Mouse (Mus musculus): ENCODE measurements around the gene Mrpl14. TPM values are rescaled to one million over a fixed set of nuclear protein-coding genes. Genes with fewer than 3 reads are reported as not detected.
A peak's percentile ranks its signal among the peaks of the same experiment; 100 is the strongest.

Mrpl14 gene
- 10 to 100 TPM; 93.5 to 96.0 TPM for total RNA-seq (2021)
- long read RNA-seq, experiment 1, transcript Mrpl14-201 (3 exons, 645 nt), result major isoform, 156 of 199 reads
- long read RNA-seq, experiment 1, transcript Mrpl14-203 (4 exons, 531 nt), result minor isoform, 8 of 199 reads
- long read RNA-seq, experiment 1, transcript Mrpl14-202 (2 exons, 510 nt), result minor isoform, 13 of 199 reads
- long read RNA-seq, experiment 1, partial matches to known transcripts, result 0 of 199 reads
- long read RNA-seq, experiment 1, other reads (novel, unspliced or antisense), result 22 of 199 reads
- long read RNA-seq, experiment 2, transcript Mrpl14-202 (2 exons, 510 nt), result minor isoform, 8 of 138 reads
- long read RNA-seq, experiment 2, transcript Mrpl14-201 (3 exons, 645 nt), result major isoform, 115 of 138 reads
- long read RNA-seq, experiment 2, partial matches to known transcripts, result 5 of 138 reads
- long read RNA-seq, experiment 2, other reads (novel, unspliced or antisense), result 8 of 138 reads

DNA sequence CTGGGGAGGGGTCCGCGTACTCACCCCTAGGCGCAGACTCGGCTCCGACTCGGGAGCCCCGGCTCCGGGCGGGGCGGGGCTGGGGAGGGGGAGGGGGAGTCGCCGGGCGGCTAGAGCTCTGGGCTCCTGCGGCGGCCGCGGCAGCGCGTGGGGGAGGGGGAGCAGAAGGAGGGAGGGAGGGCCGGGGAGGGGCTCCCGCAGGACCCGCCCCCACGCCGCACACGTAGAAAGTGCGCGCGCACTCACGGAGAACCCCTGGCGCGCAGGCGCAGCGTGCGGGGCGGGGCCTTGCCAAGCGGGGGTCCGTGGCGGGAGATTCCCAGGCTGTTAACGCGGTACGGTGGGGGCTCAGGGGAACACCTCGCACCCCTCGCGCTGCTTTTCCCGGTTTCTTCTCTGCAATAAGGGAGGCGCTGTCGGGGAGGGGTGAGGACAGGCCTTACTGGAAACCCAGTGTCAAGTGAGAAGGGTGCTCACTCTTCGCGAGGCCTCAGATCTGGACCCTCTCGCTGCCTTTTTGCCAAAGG is at the start of gene Mrpl14:
Gene Mrpl14 (plus strand): TSS at position 230 of the 527 bp plus-strand sequence.
- peak; percentile 91 for DNase-seq

DNA sequence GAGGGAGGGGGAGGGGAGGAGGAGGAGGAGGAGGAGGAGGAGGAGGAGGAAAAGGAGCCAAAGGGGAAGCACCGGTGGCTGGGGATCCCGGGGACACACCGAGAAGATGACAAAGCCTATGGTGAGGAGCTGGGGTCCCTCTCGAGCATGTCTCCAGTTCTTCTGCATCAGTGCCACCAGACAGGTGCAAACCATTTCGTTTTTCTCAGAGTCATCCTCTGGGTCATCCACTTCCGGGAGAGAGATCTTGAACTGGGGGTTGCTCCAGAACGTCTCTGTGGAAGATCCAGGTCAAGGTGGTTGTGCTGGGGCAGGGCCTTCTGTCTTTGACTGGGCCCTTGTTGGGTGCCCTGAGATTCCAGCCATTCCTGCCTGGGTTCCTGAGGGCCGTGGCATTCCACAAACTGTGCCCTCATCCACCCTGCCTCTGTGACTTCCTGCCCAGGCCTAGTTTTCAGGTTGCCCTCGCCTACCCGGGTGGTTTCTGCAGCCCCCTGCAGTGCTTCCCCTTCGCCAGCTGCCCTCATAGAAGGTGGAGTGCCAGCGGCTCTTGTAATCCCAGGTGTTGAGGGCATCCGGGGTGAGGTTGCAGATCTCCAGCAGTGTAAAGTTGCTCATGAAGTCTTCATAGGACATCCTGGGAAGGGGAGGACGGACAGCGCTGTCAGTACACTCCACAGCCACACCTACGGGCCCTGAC is 47.4 kb upstream of the Mrpl14 start:
- no peak for DNase-seq

- DNase-seq, result no peak
These were observed 44.1 kb upstream of the Mrpl14 start for GRCm38 (mm10) chr17:45641981-45642380.

- DNase-seq, result peak; percentile 35
These were observed 43.4 kb upstream of the Mrpl14 start for GRCm38 (mm10) chr17:45642701-45643100.

DNA sequence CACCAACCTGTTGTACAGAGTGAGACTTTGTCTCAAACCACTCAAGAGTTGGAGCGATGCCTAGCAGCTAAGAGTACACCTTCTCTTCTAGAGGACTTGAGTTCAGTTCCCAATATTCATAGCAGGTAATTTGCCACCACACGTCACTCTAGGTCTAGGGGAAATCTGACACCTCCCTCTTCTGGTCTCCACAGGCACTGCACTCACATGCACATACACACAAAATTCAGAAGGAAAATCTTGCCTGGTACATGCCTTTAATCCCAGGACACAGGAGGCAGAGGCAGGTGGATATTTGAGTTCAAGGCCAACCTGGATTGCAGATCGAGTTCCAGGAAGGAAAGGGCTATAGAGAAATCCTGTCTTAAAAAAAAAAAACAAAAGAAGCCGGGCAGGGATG is 41.9 kb upstream of the Mrpl14 start:
- DNase-seq, result no peak

DNA sequence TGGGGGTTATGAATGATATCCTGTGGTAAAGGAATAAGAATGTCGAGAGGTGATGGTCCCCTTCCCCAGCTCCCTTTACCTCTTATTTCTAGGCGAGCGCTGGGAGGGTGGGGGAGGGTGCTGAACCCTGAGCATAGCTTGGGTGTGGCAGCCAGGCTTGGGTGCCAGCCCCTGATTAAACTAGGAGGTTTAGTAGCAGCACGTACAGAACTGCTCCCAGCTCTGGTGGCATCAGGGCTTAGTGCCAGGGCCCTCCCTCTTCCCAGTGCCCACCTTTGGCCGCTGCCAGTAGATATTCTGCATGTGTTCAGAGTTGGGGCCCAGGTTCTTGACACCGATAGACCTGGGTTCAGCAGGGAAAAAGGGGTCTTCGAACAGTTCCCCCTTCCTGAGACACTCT is 32.9 kb upstream of the Mrpl14 start:
- DNase-seq, result no peak

DNA sequence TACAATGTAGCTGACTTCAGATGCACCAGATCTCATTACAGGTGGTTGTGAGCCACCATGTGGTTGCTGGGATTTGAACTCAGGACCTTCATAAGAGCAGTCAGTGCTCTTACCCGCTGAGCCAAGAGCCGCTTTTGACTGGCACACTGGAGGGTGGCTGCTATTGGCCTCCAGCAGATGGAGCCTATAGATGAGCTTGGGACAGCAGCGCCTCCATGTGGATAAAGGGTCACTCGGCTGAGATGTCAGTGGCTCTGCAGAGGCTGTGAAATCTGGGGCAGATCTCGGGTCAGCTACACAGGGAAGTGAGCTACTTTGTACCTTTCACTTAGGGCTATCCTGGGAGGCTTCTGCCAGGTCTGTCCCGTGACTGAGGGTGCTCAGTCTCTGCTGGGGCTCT is 30.3 kb upstream of the Mrpl14 start:
- DNase-seq, result no peak

GRCm38 (mm10) chr17:45659225-45659624 is 26.9 kb upstream of the Mrpl14 start, which contains the start of gene Capn11:
Capn11 (minus strand) TSS chr17:45659325.
- no peak for DNase-seq

DNA sequence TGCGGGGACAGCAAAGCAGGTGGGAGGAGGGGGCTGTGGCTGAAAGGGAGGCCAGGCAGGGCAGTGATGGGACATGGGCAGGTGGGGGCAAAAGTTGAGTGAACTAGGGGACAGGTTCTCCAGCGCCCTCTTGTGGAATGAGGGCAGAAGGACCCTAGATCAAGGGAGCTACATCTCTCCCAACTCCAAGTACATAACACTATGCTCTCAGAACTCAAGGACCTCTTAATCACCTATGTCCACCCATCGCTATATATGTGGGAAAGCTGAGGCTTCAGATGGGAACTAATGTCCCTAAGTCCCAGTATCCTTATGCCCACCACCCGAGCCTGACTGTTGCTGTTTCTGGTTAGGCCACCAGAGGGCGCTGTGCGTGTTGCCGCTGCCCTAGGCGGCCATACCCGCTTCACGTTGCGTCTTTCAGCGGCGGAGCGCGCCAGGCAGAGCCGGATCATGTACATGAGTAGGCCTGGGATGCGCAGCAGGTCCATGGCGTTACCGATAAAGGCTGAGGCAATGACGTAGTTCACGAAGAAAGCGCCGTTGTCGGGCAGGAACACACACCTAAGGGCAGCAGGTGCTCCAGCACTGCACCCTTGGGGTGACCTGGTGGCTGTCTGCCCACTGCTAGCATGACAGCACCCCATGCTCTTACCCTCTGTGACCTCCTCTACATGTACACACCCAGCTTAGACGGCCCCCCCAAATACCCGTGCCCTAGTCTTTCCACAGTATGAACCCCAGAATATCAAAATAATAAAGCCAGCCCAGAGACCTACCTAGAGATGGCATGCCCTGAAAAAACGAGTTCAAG is 22.8 kb upstream of the Mrpl14 start:
- no peak for DNase-seq

GRCm38 (mm10) chr17:45664608-45665007 is 21.5 kb upstream of the Mrpl14 start:
- no peak for DNase-seq

DNA sequence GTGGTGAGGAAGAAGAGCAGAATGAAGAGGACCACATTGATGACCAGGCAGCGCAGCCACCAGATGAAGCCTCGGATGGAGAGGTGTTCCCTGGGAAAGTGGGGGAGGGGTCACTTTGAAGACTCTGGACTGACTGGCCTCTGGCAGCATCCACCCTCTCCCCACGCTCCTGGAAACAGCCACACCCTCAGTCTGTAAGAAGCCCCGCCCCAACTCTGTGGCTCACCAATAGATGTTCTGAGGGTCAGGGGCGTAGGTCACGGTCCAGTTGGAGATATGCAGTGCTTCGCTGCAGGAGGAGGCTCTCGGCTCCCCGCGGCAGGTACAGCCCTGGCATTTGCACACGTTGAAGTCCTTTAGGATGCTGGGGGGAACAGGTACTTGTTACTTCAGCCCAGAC is 20.0 kb upstream of the Mrpl14 start:
- DNase-seq, result no peak

GRCm38 (mm10) chr17:45667481-45667880 is 18.6 kb upstream of the Mrpl14 start:
- DNase-seq, result no peak

- no peak for DNase-seq
These were observed 18.1 kb upstream of the Mrpl14 start for GRCm38 (mm10) chr17:45667986-45668385.

DNA sequence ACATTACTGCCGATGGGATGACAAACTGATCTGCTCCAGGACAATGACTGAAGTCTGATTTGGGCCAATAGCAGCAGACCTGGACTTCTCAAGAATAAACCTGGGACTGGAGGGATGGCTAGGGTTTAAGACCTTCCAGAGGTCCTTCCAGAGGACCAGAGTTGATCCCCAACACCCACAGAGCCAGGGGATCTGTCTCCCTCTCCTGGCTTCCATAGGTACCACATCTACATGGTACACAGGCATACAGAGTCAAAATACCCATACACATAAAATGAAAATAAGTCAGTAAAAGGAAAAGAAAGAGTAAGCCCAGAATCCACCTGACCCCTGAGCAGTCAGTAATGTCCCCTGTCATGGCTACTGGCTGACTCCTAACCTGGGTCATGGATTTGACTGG is 14.3 kb upstream of the Mrpl14 start:
- DNase-seq, result no peak

DNA sequence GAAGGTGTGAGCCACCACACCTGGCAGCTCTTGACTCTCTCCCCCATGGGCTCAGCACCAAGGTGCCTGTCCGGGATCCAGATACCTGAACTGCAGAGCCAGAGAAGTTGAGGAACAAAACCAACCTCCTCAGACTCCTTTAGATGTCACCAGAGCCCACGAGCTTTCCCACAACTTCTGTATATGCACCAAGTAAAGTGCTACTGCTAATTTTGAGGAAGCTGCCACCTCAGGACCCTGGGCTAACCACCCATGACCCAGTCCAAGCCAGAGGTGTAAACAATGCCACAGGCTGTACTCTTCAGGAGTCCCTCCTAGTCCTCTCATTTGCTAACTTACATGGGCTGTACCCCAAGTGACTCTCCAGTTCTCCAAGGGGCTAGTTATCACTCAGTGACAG is 13.5 kb upstream of the Mrpl14 start:
- DNase-seq, result no peak

GRCm38 (mm10) chr17:45678106-45678505 is 8.0 kb upstream of the Mrpl14 start:
- DNase-seq, result no peak

GRCm38 (mm10) chr17:45680391-45680980 is 5.6 kb upstream of the Mrpl14 start:
- peak; percentile 54 for DNase-seq

DNA sequence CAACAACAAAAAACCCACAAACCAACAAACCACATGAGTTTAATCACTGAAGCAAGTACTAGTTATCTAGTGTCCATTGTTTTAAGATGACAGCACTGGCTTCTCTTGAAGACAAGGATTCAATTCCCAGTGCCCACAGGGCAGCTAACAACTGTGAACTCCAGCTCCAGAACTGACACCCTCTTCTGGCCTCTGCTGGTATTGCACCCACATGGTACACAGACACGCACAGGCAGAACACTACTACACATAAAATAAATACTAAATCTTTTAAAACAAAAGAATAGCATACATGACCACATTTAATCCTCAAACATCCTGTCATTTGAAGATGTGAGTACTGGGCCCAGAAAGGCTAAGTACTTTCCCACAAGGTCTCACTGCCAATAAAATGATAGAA is 4.5 kb upstream of the Mrpl14 start:
- no peak for DNase-seq

DNA sequence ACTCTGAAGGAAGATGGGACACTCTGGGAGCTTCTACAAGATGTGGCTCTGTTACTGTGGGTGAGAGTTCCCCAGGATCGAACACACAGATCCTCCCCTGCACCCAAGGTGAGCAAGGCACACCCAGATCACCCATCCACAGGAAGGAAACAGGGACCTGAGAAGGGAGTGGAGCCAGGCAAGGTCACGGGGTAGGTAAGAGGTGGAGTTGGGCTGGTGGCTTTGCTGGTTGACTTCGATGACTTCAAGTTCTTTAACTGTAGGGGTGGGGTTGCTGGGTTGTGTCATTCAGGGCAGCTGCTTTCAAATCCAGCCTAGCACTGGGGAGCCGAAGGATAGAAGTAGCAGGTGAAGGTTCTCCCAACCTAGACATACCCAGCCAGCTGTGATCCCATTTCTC is 3.3 kb upstream of the Mrpl14 start:
- DNase-seq, result no peak

GRCm38 (mm10) chr17:45684667-45685131 is 1.4 kb upstream of the Mrpl14 start:
- no peak for DNase-seq

DNA sequence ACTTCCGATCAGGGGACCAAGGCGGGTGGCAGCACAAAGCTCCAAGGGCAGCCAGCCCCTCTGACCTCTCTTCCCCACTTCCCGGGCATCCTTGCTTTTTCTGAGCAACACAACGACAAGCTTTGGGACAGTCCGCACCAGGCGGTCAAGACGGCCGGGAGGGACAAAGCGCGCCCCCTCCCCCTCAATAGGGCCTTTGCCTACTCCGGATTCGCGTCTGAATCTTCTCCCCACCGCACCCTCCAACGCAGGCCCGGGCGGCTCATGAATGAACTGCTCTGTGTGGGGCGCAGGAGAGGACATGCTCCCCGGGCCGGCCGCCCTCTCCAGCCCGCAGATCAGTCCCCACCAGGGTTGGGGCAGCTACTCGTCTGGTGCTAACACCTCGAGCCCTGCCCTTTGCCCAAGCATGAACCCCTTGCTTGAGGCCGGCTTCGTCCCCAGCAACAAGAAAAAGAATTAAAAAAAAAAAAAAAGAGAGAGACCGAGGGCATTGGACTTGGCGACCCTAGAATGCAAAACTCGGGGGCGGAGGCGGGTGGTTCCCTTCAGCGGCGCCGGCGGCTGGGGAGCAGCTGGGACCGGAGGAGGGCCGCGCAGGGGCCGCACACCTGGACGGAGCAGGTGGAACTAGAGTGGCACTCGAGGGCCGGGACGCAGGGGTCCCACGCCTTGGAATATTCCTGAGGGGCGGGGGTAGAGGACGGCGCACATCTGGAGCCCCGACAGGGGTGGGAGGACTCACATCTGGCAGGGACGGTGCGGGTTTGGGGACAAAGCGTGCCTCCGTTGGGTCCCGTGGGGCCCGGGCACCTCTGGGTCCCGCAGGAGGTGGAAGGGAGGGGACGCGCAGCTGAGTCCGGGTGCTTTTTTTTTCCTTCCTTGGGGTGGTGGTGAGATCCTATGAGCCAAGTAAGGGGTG is 690 bp upstream of the Mrpl14 start:
- DNase-seq, result peak; percentile 44
